Mouse (Mus musculus): ENCODE data around the gene Ssh1. TPM values are rescaled to one million over a fixed set of nuclear protein-coding genes. Genes with fewer than 3 reads are reported as not detected.

Gene Ssh1
- polyA plus RNA-seq, 1 experiment from 2014 or later, result 28.2 TPM

DNA sequence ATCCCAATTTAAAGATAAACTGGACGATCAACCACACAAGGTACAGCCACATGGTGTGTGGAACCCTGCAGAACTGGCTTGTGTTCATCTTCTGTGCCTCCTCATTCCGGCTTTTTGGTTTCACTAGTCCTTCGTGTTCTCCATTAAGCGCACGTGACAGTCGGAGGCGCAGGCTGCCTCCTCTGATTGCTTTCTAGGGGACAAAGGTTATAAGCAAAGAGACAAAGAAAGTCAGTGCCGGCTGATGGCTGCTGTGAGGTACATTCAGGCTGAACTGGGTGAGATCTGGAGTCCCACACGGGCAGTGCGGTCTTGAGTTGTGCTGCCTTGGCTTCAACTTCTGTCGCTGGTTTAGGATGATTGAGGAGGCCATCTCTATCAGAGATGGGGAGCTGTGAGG, 10.9 kb upstream of the Ssh1 start:
- Histone ChIP-seq H3K4me2 (replicated peaks; ENCODE audit: low read depth, low read length) (no peak overlapping the region), H3K4me3 (ENCODE audit: low read length) (no peak overlapping the region), H3K27me3 (ENCODE audit: control insufficient read depth, insufficient read depth, low read length) (no peaks in the 10 kb centered on the region), H3K36me3 (ENCODE audit: control insufficient read depth, insufficient read depth, low read length) (no peaks in the 10 kb centered on the region), H3K9me3 (ENCODE audit: control insufficient read depth, low read length) (no peaks in the 10 kb centered on the region), H3K4me1 (ENCODE audit: control insufficient read depth, insufficient read depth, low read length) (no peaks in the 10 kb centered on the region), H3K9ac (ENCODE audit: low read depth, low read length) (no peak overlapping the region), H3K27ac (ENCODE audit: low read depth, low read length) (no peak overlapping the region)
- no peak for ATAC-seq (ENCODE audit: low FRiP score, low TSS enrichment)
- 68% methylated on average over 11 of the region's 11 CpGs for WGBS

- Histone ChIP-seq H3K4me3 (ENCODE audit: low read length) (no peak within 1 kb of the TSS), H3K4me1 (ENCODE audit: control insufficient read depth, insufficient read depth, low read length) (no peaks in the 10 kb centered on the region), H3K27me3 (ENCODE audit: control insufficient read depth, insufficient read depth, low read length) (no peaks in the 10 kb centered on the region), H3K36me3 (ENCODE audit: control insufficient read depth, insufficient read depth, low read length) (no peaks in the 10 kb centered on the region), H3K27ac (ENCODE audit: low read depth, low read length) (no peak within 1 kb of the TSS), H3K9ac (ENCODE audit: low read depth, low read length) (no peak within 1 kb of the TSS), H3K9me3 (ENCODE audit: control insufficient read depth, low read length) (no peaks in the 10 kb centered on the region), H3K4me2 (replicated peaks; ENCODE audit: low read depth, low read length) (no peak within 1 kb of the TSS)
- 49% methylated on average over 5 of the region's 5 CpGs for WGBS
- peak; percentile 74 for ATAC-seq (ENCODE audit: low FRiP score, low TSS enrichment)
Measured at GRCm38 (mm10) chr5:114003542-114003941, 9.8 kb upstream of the Ssh1 start, which contains the start of gene Dao. TSS of gene Dao (plus strand) at chr5:114003703.

- no peak overlapping the region for H3K4me3 ChIP-seq (ENCODE audit: low read length)
- no peak overlapping the region for H3K27ac ChIP-seq (ENCODE audit: low read depth, low read length)
- no peak overlapping the region for H3K4me2 ChIP-seq (replicated peaks; ENCODE audit: low read depth, low read length)
- no peaks in the 10 kb centered on the region for H3K9me3 ChIP-seq (ENCODE audit: control insufficient read depth, low read length)
- no peaks in the 10 kb centered on the region for H3K27me3 ChIP-seq (ENCODE audit: control insufficient read depth, insufficient read depth, low read length)
- no peak for ATAC-seq (ENCODE audit: low FRiP score, low TSS enrichment)
- no peaks in the 10 kb centered on the region for H3K4me1 ChIP-seq (ENCODE audit: control insufficient read depth, insufficient read depth, low read length)
- no peaks in the 10 kb centered on the region for H3K36me3 ChIP-seq (ENCODE audit: control insufficient read depth, insufficient read depth, low read length)
- H3K9ac ChIP-seq (ENCODE audit: low read depth, low read length), result no peak overlapping the region
- 61% methylated on average over 5 of the region's 5 CpGs for WGBS
Measured at GRCm38 (mm10) chr5:113999382-113999781, 5.7 kb upstream of the Ssh1 start.

DNA sequence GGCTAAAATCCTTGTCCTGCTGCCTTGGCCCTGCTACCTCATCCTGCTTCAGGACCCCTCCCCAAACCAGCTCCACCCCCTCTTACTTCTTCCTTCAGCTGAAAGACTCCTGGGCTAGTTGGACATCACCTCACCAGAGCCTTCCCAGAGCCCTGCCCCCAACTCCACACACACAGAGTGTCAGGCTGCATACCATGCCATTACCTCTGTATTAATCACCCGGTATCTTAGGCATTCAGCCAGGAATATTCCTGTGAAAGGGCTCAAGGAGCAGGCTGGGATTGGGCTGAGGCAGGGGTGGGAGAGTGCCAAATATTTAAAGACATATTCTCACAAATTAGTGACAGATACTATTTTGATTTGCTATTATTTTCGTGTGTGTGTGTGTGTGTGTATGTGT, 2.8 kb upstream of the Ssh1 start:
- no peaks in the 10 kb centered on the region for H3K27me3 ChIP-seq (ENCODE audit: control insufficient read depth, insufficient read depth, low read length)
- no peak overlapping the region for H3K27ac ChIP-seq (ENCODE audit: low read depth, low read length)
- ATAC-seq (ENCODE audit: low FRiP score, low TSS enrichment), result no peak
- no peaks in the 10 kb centered on the region for H3K36me3 ChIP-seq (ENCODE audit: control insufficient read depth, insufficient read depth, low read length)
- H3K4me1 ChIP-seq (ENCODE audit: control insufficient read depth, insufficient read depth, low read length), result peaks cover 14% of the 10 kb centered on the region; the same call in 1 of the 2 replicates
- no peak overlapping the region for H3K4me2 ChIP-seq (replicated peaks; ENCODE audit: low read depth, low read length)
- 34% methylated on average over 2 of the region's 2 CpGs for WGBS
- no peak overlapping the region for H3K9ac ChIP-seq (ENCODE audit: low read depth, low read length)
- no peaks in the 10 kb centered on the region for H3K9me3 ChIP-seq (ENCODE audit: control insufficient read depth, low read length)
- no peak overlapping the region for H3K4me3 ChIP-seq (ENCODE audit: low read length)

DNA sequence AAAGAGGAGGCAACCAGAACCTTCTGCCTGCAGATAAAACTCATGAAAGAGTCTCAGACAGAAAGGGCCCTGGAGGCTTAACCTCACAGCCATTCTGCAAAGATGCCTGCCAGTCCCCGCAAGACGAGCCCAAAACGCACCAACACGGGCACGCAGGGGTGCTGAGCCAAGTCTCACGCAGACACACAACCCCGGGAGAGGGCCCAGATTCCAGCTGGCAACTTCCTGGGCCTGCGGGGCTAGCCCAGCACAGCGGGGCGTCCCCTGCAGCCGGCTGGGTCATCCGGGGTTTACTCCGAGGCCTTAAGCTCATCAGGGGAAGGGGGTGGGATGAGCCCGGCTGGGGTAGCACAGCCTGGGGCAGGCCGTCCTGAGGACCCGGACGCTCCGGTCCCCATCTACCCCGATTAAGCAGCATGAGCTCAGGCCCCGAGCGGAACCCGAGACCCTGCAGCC, 635 bp downstream of the Ssh1 start:
- WGBS, result under 1% methylated on average over 20 of the region's 22 CpGs
- peak overlapping the region; percentile 63 for H3K4me2 ChIP-seq (replicated peaks; ENCODE audit: low read depth, low read length)
- peaks cover 7% of the 10 kb centered on the region; the same call in 1 of the 2 replicates for H3K36me3 ChIP-seq (ENCODE audit: control insufficient read depth, insufficient read depth, low read length)
- peak overlapping the region; percentile 86 for H3K27ac ChIP-seq (ENCODE audit: low read depth, low read length)
- ATAC-seq (ENCODE audit: low FRiP score, low TSS enrichment), result no peak; the same call in 1 of the 2 replicates
- no peaks in the 10 kb centered on the region for H3K9me3 ChIP-seq (ENCODE audit: control insufficient read depth, low read length)
- H3K4me3 ChIP-seq (ENCODE audit: low read length), result peak overlapping the region; percentile 83
- H3K9ac ChIP-seq (ENCODE audit: low read depth, low read length), result peak overlapping the region; percentile 90
- H3K27me3 ChIP-seq (ENCODE audit: control insufficient read depth, insufficient read depth, low read length), result no peaks in the 10 kb centered on the region
- peaks cover 23% of the 10 kb centered on the region; the same call in 1 of the 2 replicates for H3K4me1 ChIP-seq (ENCODE audit: control insufficient read depth, insufficient read depth, low read length)

GRCm38 (mm10) chr5:113992339-113992831, 1.3 kb downstream of the Ssh1 start:
- H3K36me3 ChIP-seq (ENCODE audit: control insufficient read depth, insufficient read depth, low read length), result peaks cover 12% of the 10 kb centered on the region; the same call in 1 of the 2 replicates
- H3K27me3 ChIP-seq (ENCODE audit: control insufficient read depth, insufficient read depth, low read length), result no peaks in the 10 kb centered on the region
- peaks cover 23% of the 10 kb centered on the region; the same call in 1 of the 2 replicates for H3K4me1 ChIP-seq (ENCODE audit: control insufficient read depth, insufficient read depth, low read length)
- no peaks in the 10 kb centered on the region for H3K9me3 ChIP-seq (ENCODE audit: control insufficient read depth, low read length)
- H3K4me3 ChIP-seq (ENCODE audit: low read length), result peak overlapping the region; percentile 83
- peak overlapping the region; percentile 86 for H3K27ac ChIP-seq (ENCODE audit: low read depth, low read length)
- peak overlapping the region; percentile 90 for H3K9ac ChIP-seq (ENCODE audit: low read depth, low read length)
- peak overlapping the region; percentile 63 for H3K4me2 ChIP-seq (replicated peaks; ENCODE audit: low read depth, low read length)
- ATAC-seq (ENCODE audit: low FRiP score, low TSS enrichment), result no peak
- WGBS, result 16% methylated on average over 12 of the region's 12 CpGs

DNA sequence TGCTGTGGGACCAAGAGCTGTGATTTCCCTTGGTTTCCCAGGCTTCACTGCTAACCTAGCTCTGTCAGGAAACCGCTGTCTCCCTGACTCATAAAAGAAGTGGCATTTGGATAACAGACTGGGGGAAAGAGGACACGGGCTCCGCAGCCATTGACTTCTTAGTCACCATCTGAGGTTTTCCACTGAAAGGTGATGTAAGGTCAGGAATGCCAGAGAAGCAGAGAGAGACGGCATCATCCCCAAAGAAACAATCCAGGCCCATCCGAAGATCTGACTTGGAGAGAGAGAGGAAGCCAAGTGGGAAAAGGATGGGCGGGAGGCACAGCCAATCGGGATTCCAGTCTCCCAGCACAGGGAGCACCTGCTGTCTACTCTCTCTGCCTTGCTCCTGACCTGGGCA, 2.6 kb downstream of the Ssh1 start:
- Histone ChIP-seq H3K27me3 (ENCODE audit: control insufficient read depth, insufficient read depth, low read length) (no peaks in the 10 kb centered on the region), H3K4me3 (ENCODE audit: low read length) (no peak overlapping the region), H3K36me3 (ENCODE audit: control insufficient read depth, insufficient read depth, low read length) (peaks cover 13% of the 10 kb centered on the region; the same call in 1 of the 2 replicates), H3K4me1 (ENCODE audit: control insufficient read depth, insufficient read depth, low read length) (peaks cover 33% of the 10 kb centered on the region), H3K9ac (ENCODE audit: low read depth, low read length) (0 out of 2 replicates have a peak overlapping the region, but pooled peaks have one; percentile 7), H3K27ac (ENCODE audit: low read depth, low read length) (no peak overlapping the region), H3K9me3 (ENCODE audit: control insufficient read depth, low read length) (no peaks in the 10 kb centered on the region), H3K4me2 (replicated peaks; ENCODE audit: low read depth, low read length) (no peak overlapping the region)
- no peak for ATAC-seq (ENCODE audit: low FRiP score, low TSS enrichment)
- WGBS, result 63% methylated on average over 7 of the region's 7 CpGs

DNA sequence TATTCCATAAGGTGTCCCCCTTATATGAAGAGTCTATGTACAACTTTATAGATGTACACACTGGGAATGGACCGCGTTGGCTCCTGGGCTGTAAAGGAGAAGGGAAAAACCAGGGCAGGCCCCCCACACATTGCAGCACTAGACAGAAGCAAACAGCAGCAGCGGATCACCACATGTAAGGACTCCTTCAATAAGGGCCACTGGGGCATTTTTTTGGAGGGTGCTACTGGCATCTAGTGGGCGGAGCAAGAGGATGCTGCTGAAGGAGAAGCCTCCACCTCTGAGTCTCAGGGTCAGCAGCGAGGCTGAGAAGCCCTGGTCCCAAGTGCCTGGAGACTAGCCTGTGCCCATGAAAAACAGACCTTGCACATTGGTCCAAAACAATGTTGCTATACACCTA, 3.1 kb downstream of the Ssh1 start:
- Histone ChIP-seq H3K27me3 (ENCODE audit: control insufficient read depth, insufficient read depth, low read length) (no peaks in the 10 kb centered on the region), H3K27ac (ENCODE audit: low read depth, low read length) (no peak overlapping the region), H3K9me3 (ENCODE audit: control insufficient read depth, low read length) (no peaks in the 10 kb centered on the region), H3K4me1 (ENCODE audit: control insufficient read depth, insufficient read depth, low read length) (peaks cover 38% of the 10 kb centered on the region), H3K9ac (ENCODE audit: low read depth, low read length) (0 out of 2 replicates have a peak overlapping the region, but pooled peaks have one; percentile 7), H3K4me2 (replicated peaks; ENCODE audit: low read depth, low read length) (no peak overlapping the region), H3K36me3 (ENCODE audit: control insufficient read depth, insufficient read depth, low read length) (peaks cover 13% of the 10 kb centered on the region; the same call in 1 of the 2 replicates), H3K4me3 (ENCODE audit: low read length) (no peak overlapping the region)
- no peak for ATAC-seq (ENCODE audit: low FRiP score, low TSS enrichment)
- 86% methylated on average over 5 of the region's 5 CpGs for WGBS

GRCm38 (mm10) chr5:113989437-113990024, 4.2 kb downstream of the Ssh1 start:
- no peaks in the 10 kb centered on the region for H3K27me3 ChIP-seq (ENCODE audit: control insufficient read depth, insufficient read depth, low read length)
- 87% methylated on average over 20 of the region's 20 CpGs for WGBS
- no peak overlapping the region for H3K27ac ChIP-seq (ENCODE audit: low read depth, low read length)
- no peak overlapping the region for H3K4me2 ChIP-seq (replicated peaks; ENCODE audit: low read depth, low read length)
- H3K9me3 ChIP-seq (ENCODE audit: control insufficient read depth, low read length), result no peaks in the 10 kb centered on the region
- ATAC-seq (ENCODE audit: low FRiP score, low TSS enrichment), result no peak
- H3K9ac ChIP-seq (ENCODE audit: low read depth, low read length), result no peak overlapping the region
- no peak overlapping the region for H3K4me3 ChIP-seq (ENCODE audit: low read length)
- H3K36me3 ChIP-seq (ENCODE audit: control insufficient read depth, insufficient read depth, low read length), result peaks cover 13% of the 10 kb centered on the region; the same call in 1 of the 2 replicates
- H3K4me1 ChIP-seq (ENCODE audit: control insufficient read depth, insufficient read depth, low read length), result peaks cover 44% of the 10 kb centered on the region

Measured in kidney, embryonic 14.5 days (tissue).